Mouse (Mus musculus) heart, adult 9 months (tissue): ENCODE data around the gene Zbtb20.
A peak's percentile ranks its signal among the peaks of the same experiment; 100 is the strongest.

Experiments
- DNase-seq, 2 experiments: peaks; one replicate each; pipeline ENCODE4 v3.0.0; 2022; ENCODE audit warnings: low spot score in 2 of 2

The Zbtb20 gene

DNA sequence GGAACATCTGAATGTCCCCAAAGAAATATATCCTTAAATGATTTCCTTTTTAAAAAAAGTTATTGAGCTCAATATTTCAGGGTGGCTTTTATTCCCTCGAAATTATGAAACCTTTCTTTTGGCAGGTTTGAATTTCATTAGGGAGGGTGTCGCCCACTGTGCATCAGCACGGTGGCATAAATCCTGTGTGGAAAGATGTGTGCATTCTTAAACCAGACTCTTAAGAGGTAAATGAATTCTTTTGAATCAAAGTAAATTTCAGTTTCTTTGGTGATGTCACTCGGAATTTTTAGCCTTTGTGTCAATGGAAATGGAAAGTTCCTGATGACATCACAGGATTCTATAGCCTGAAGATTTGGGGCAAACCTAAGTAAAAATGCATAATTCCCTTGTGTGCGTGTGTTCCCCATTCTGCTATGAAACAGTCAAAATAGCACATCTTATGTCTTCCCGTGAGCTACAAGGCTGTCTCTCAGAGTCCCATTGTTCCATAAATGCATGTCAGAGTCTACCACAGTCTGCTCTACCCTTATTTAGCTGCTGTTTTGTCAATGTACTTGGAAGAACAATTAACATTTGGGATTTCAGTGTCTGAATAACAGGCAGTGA, 318.1 kb downstream of the Zbtb20 start:
- DNase-seq, result no peak

DNA sequence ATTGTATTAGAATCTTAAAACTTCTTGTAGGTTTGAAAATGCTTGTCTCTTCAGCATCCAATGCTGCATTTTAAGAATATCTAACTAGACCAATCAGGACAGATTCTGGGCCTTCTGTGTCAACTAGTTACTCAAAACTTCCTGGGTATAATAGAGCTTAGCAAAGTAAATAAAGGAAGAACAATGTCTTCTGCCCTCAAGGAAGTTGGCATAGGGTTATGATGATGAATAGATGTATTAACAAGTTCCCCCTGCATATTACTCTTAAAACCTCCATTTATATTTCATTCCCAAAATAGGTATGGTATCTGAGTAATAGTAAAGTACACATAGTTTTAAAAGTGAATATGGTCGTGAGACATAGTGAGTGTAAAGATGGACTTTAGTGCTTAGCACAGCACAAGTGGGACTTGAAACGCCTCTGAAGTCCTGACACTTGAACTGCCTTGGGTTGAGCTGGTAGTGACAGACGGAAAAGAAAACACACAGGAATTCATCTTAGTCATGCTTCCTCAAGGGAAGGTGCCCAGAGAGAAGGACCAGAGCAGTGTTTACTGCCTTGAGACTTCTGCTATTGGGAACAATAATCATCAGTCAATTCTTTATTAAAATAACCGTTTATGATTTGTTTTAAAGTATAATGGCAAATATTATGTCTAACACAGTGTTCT, 341.8 kb downstream of the Zbtb20 start:
- DNase-seq, result no peak

DNA sequence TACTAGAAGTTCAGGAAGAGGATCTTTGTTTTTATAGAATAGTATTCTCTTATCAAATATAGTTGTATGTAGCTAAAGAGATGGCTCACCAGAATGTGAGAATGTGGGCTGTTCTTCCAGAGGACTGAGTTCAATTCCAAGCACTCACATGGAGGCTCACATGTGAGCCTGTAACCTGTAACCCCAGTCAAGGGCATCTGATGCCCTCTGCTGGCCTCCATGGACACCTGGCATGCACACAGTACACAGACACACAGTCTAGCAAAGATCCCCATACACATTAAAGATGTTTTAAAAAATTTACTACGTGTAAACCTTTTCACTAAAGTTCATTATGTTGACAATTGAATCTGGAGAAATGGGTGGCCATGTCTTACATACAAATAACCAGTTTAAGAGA, 343.7 kb downstream of the Zbtb20 start:
- DNase-seq, result no peak

DNA sequence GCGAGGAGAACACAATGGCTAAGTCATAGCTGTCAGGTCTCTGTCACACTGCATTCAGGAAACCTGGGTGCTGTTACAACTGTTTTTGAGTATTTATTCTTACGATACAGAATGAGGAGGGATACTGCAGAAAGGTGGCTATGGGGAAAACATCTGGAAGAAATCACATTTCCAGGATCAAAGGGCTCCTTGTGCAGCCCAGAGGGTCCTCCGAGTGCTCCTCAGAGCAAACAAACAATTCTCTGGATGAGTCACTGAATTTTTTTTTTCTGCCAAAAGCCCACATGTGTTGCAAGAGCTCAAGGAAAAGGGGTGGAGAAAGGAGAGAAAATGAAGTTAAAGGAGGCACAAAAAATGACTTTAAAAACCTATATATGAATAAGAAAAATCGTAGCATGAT, 345.6 kb downstream of the Zbtb20 start:
- peak; percentile 10 to 39 for DNase-seq

DNA sequence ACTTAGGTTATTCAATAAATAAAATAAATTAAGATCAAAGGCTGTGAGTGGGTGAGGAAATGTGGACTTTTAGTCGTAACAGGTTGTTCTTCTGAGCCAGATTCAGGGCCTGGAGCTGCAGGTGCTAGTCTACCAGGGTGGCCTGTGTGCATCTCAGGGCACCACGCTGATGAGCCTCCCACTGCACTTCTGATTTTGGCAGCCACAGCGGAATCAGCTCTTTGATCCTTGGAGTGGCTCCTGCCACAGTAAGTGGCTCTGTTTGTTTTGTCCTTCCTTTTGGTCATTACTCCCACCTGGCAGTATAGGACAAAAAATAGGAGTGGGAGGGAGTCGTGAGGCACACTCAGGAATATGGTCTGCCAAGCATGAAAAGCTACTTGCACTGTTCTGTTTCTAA, 354.6 kb downstream of the Zbtb20 start:
- DNase-seq, result no peak

DNA sequence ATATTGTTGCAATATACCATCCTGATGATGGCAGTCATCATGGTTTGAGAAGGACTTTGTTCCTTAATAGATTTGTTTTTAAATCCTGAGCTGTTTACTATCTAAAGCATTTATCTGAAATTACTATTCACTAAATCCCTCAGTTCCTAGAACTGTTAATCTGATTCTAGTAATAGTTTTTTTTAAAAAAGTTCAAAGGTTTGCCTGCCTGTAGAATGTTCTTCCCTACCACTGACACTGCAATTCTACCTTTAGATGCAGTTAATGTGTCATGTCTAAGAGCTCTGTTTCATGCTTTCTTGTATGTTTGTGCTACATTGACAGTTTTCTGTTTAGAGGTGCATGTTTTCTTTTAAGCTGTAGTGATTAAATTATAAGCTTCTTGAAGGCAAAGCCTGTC, 358.6 kb downstream of the Zbtb20 start:
- no peak for DNase-seq

DNA sequence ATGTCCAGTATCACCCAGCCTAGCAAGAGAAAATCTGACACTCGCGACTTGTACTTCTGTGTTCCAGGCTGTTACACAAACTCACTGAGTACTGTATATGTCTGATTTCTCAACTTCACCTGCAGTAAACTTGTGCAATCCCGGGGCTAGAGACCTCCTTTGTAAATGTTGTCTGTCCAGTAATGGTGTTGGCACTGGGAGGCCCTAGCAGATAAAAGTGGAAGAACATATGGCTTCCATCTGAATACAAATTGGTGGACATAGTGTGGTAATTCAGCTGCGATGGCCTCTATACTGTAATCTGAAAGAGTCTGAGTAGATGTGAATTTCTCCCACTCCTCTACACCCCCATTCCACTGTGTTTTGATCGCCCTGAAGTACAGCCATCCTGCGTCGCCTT, 359.6 kb downstream of the Zbtb20 start:
- no peak for DNase-seq

DNA sequence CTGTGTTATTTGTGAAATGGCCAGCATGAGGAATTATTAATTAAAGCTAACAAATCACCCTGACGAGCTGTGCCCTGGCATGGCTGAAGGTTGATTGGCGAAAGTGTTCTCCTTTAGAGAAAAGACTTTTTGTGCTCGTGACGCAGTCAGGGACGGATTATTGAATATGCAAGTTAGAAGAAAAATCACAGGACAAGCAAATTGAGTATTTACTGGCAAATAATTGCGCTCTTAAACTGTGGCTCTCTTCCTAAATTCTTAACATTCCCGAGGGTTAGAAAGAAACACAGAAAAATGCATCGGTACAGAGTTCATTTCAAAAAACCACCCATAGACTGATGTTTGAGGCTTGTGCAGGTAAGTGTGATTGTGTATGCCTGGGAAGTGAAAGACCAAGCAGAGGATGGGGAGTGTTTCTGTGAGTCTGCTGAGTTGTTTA, 360.1 kb downstream of the Zbtb20 start:
- DNase-seq, result no peak

DNA sequence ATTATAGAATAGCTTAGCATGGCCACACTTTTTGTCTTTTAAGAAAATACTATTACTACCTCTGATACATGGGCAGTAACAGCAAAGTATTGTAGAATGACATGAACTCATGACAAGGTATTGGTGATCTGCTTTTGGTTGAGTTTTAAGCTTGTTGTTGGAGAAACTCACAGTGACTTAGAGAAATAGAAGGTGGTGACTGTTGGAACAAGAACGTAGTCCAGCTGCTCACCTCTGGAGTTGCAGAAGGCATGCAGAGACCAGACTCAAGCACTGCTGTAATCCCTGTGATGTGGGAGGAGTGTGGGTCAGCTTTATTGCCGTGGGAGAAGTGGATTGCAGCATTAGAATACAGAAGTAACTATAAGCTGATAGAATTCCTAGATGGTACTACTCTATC, 361.9 kb downstream of the Zbtb20 start:
- DNase-seq, result no peak

DNA sequence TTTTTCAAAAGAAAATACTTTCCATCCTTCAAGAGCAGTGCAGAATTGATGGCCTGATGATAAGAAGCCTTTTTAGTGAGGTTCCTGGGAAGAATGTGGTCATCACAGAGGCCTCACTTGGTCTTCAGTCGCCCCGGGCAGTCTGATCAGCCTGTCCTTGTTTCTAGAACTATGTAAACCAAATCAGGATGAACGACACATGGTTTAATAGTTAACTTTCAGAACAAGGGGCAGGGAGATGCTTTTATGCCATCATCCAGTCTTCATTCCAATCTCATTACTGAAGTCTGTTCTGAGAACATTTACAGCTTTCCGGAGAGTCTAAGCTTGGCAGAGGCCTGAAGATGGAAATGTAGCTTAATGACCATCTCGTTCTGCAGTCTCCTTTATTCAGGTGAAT, 371.3 kb downstream of the Zbtb20 start:
- peak in 1 of 2 experiments; percentile 17 for DNase-seq

DNA sequence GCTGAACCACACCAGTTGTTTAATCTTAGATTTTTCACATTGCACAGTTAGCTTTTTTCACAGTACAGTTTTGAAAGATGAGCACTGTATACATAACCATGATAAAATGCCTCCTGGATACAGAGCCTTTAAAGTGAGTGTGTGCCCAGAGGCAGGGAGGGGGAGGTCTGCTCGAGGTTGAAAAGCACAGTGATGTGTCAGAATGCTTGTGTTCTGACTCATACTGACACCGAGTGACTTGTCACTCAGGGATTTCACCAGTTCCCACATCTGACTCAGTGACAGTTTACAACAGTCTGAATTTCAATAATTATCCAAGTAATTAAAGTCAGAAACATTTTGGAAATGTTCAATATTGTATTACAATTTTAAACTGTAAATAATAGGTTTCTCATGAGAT, 377.4 kb downstream of the Zbtb20 start:
- DNase-seq, result no peak

DNA sequence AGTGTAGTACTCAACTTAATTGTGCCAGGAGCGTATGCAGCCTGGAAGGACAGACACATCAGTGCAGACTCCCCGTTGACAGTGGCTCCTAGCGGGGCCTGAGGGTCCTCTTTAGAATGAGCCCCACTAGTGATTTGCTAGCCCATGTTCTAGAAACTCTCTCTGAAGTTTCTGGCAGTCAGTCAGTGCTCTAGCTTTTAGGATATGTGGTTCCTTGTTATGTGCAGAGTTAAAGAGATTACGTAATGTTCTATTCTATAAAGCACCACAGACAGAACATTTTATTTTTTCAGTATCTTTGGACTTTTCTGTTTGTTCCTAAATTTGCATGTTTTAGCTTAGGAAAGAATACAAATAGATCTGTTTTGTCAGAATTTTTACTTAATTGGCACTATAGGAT, 378.1 kb downstream of the Zbtb20 start:
- no peak for DNase-seq

DNA sequence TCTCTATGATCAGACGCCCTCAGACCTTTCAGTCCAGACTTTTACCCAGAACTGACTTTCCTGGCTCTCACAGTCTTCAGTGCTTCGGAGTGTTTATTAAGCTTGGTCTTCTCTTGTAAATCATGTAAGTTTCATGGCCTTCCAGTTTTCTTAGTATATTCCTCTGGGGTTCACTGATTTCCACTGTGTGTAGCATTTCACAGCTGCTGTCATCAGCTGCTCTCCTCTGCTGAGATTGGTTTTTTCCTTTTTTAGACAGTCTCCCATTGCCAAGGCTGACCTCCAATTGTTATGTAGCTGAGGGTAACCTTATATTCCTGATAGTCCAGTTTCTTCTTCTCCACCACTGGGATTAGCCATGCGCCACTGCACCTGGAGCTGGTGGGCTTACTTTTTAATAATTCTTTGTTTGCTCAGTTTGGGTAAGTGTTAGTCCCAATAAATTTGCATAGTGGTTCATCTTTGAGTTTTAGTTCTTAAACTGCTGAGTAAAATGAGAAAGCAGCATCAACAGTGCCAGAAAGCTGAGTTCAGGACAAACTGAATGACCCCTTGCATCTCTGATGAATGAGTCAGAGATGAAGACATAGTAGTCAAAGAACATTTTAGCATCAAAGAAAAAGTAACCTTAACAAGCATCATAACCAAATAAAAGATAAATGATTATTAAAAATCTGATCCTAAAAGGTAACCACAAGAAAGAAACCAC, 380.7 kb downstream of the Zbtb20 start:
- DNase-seq, result peak; percentile 9 to 23

DNA sequence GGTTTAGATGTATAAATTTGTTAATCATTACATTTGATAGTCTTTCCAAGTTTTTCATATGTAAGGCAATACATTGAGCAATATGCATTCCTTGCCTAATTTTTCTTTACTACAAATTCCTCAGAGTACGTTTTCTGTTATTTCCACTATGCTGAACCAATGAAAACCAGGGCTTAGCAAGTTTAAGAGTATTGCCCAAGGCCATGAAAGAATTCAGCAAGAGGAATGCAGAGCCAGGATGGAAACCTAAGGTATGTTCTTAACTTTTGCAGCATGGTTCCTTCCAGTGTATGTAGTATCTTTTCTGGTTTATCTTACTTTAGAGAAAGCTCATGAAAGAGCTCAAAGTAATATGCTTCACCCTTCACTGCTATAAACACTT, 381.2 kb downstream of the Zbtb20 start:
- DNase-seq, result no peak

DNA sequence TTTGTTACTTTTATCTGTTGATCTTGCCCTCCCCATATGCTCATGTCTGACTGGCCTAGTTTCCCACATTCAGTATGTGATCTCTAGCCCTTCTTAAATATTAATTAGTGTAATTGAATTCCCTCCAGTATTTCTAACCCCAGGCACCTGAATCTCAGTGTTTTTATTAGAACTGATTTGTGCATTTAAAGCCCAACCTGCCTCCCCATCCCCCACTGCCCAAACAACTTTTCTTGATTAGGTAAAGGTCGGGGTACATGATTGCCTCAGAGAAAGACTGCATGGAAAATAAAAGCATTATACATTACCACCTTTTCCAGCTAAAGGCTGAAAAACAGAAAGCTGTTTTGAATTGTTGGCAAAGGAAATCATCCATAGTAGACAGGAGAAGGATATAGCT, 383.8 kb downstream of the Zbtb20 start:
- DNase-seq, result no peak

DNA sequence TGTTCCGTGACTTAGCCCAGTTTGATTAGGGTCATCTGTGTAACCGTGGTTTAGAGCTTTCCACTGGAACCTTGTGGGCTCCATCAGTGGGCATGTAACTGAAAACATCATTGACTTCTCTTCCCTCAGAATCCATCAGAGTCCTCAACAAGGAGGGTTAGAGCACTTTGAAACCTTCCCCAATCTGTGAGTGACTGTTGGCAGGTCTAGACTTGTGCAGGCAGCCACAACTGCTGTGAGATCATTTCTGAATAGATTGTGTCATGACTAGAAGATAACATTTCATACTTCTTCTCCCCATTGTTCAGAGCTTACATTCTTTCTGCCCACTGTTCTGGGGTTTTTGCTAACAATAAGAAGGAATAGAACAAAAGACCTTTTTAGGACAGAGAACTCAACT, 385.2 kb downstream of the Zbtb20 start:
- no peak for DNase-seq

DNA sequence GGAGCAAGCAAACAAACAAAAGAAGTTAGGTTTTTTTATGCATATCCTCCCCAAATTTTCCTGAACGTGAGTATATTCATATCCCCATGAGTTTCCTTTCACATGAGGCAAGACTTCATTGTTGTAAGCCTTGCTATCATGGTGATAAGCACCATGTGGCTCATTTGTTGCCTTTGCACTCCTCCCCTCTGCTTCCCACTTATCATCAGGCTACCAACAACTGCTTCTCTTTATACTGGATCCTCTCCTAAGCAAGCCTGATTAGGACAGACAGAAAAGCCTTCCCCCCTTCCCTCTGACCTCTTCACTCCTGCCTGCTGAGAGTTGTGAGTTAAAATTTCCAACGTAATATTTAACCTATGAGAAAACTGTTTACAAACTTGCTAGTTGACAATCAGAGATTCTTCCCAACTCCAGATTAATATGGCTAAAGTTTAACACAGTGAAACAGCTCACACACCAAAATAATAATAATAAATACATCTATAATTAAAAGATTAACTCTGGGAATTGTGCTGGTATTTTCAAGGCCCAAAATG, 398.4 kb downstream of the Zbtb20 start:
- no peak for DNase-seq

DNA sequence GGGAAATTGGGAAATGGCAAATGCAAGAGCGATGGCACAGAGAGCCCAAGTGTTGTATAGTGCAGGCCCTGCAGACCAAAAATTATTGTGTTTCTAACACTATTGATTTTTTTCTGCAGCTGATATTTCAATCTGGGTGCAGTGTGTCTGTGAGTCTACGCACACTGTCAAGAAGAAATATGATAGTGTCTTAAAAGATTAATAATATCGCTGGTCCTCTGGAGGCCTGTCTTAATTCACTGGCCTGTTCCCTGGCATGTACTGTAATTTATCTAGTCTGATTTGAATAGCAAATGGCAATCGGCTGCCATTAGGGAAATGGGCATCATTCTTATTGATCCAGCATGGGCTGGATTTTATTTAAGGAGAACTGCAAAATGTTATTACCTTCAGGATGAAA, 401.1 kb downstream of the Zbtb20 start:
- DNase-seq, result no peak

DNA sequence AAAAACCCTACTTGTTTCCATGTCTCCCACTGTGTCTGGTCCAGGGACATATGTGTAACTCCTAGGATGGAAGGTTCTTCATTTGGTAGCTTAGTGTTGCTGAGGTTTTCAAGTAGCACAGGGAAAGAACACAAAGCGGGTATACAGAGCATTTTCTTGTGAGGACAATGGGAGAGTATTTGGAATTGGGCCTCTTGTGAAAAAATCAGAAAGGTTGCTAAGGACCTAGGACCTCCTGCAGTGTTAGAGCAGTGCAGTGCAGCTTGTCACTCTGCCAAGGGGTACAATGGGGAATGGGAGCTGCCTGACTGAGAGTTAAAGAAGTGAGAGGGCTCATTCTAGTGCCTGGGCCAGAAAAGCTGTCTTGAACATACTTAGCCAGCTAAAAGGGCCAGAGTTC, 410.6 kb downstream of the Zbtb20 start:
- DNase-seq, result no peak

DNA sequence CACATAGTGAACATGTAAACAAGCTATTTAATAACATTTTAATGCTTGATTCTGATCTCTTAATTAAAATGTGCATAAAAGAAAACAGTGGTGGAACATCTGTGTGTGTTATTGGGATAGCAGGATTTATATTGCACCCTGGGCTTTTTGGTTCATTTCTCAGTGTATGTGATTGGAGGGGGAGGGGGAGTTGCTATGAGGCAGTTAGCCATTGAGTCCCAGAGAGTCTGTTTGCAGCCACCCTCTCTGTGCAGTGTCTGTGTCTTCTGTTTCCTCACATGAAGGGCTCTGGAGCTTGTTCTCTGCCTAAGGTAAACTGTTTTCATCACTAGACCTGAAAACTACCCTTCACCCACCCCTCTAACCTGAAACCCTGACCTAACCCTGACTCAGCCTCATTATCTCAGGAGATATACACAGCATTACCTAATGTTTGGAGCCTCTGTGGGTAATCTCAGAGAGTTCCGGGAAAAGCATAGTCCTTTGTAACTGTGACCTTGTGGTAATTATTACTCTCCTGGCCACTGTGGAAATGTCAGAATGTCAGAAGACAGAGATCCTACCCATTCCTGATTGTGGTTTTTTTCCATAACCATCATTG, 411.2 kb downstream of the Zbtb20 start:
- no peak for DNase-seq

DNA sequence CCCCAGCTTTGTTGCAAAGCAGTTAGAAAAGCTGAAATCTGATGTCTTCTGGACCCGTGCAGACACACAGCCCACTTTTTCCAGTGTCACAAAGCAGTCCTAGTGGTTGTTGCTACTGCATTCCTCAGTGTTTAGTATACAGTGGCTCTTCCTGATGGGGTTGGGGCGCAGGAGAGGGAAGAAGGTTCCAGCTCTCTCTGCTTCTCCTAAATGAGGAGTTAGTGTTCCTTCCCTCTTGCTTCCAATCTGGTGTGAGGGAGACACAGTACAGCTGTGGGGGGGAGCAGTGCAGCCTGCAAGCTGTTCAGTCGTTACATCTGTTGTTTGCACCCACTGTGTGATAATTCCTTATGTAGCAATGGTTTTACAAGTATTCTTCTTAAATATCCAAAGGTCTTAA, 415.7 kb downstream of the Zbtb20 start:
- DNase-seq, result no peak

DNA sequence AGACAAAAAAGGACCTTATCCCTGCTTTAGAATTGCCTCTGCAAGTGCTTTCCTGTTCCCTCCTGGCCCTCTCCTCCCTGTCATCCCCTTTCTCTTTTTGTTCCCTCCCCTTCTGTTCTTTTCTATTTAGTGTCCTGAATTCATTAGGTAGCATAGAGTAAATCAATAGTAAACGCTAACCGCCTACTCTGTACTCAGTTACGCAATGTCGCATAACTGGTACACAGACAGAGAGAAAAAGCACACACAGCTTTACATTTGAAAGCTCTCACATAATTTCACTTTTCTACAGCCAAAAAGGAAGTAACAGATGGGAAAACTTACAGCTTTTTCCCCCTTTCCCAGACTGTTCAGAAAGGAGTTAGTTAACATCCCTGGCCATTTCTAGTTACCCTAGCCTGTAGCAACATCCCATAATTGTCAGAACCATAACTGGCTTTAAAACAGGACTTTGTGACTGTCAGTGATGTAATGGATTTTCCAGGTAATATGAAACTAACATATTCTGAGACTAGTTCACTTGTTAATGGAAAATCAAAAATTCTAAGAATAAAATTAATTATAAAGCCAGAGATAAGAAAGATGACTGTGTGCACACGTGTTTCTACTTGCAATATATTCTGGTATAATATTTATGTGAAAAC, 422.4 kb downstream of the Zbtb20 start:
- DNase-seq, result no peak
